Mouse (Mus musculus): ENCODE results near the gene Rnls. TPM values are rescaled to one million over a fixed set of nuclear protein-coding genes. Genes with fewer than 3 reads are reported as not detected.

Rnls gene
- total and polyA plus RNA-seq, 3 experiments: not detected

- 0 out of 2 replicates have a peak, but pooled peaks cover 2% of the 10 kb centered on the region for H3K9me3 ChIP-seq (replicated peaks; ENCODE audit: insufficient read depth, low read length)
- TF ChIP-seq MEF2A (IDR thresholded peaks at IDR 0.05; ENCODE audit: extremely low read depth, insufficient replicate concordance, low read depth, low read length, poor library complexity, severe bottlenecking): no peak
- no peak for TF ChIP-seq UBTF (IDR thresholded peaks at IDR 0.05; ENCODE audit: borderline replicate concordance, insufficient read depth, low read depth, low read length)
- no peak for TF ChIP-seq RCOR1 (IDR thresholded peaks at IDR 0.05; ENCODE audit: low read depth, low read length)
- TF ChIP-seq KAT2A (conservative IDR thresholded peaks at IDR 0.05; ENCODE audit: low read depth, low read length): no peak
- TF ChIP-seq MAFK (IDR thresholded peaks at IDR 0.05; ENCODE audit: borderline replicate concordance, low read depth, low read length): no peak
- TF ChIP-seq RAD21 (IDR thresholded peaks at IDR 0.05; ENCODE audit: low read depth, low read length): no peak
- TF ChIP-seq TAL1 (IDR thresholded peaks at IDR 0.05; ENCODE audit: low read length): no peak
- TF ChIP-seq CHD2 (IDR thresholded peaks at IDR 0.05; ENCODE audit: low read length): no peak
- TF ChIP-seq BHLHE40 (IDR thresholded peaks at IDR 0.05; ENCODE audit: borderline replicate concordance, low read depth, low read length): no peak
- TF ChIP-seq NRF1 (IDR thresholded peaks at IDR 0.05; ENCODE audit: insufficient read depth, low read depth, low read length, poor library complexity, severe bottlenecking): no peak
- TF ChIP-seq GABPA (IDR thresholded peaks at IDR 0.05; ENCODE audit: low read depth, low read length): no peak
- TF ChIP-seq POLR2A (IDR thresholded peaks at IDR 0.05; ENCODE audit: control insufficient read depth in 1 of 2, insufficient read depth in 1 of 2, low read depth in 1 of 2, low read length in 2 of 2, poor library complexity in 1 of 2): no peak
- TF ChIP-seq MAZ (IDR thresholded peaks at IDR 0.05; ENCODE audit: low read depth, low read length): no peak
- no peak for TF ChIP-seq ZMIZ1 (IDR thresholded peaks at IDR 0.05; ENCODE audit: low read depth, low read length)
- H3K36me3 ChIP-seq (ENCODE audit: control insufficient read depth in 1 of 2, insufficient read depth in 2 of 2, low read length in 2 of 2): no peaks in the 10 kb centered on the region
- H3K27me3 ChIP-seq (ENCODE audit: control insufficient read depth in 1 of 2, insufficient read depth in 2 of 2, low read length in 2 of 2): no peaks in the 10 kb centered on the region
- no peak overlapping the region for H3K9ac ChIP-seq (ENCODE audit: control insufficient read depth, low read depth, low read length, poor library complexity, severe bottlenecking)
- H3K4me1 ChIP-seq (ENCODE audit: control insufficient read depth in 1 of 2, insufficient read depth in 2 of 2, low read length in 2 of 2): no peaks in the 10 kb centered on the region
- no peaks in the 10 kb centered on the region for H3K79me2 ChIP-seq (ENCODE audit: control insufficient read depth, insufficient read depth, low read length, poor library complexity)
- no peak overlapping the region for H3K4me3 ChIP-seq (ENCODE audit: control insufficient read depth in 1 of 2, insufficient read depth in 1 of 2, low read depth in 2 of 2, low read length in 2 of 2)
- DNase-seq (ENCODE audit: low read depth, low spot score): no peak
- no peak overlapping the region for H3K27ac ChIP-seq (ENCODE audit: control insufficient read depth, low read depth, low read length)
These were observed 233.9 kb downstream of the Rnls start for GRCm38 (mm10) chr19:33158234-33158633.

GRCm38 (mm10) chr19:33148411-33148810 lies 243.7 kb downstream of the Rnls start:
- no peaks in the 10 kb centered on the region for H3K4me1 ChIP-seq (ENCODE audit: control insufficient read depth in 1 of 2, insufficient read depth in 2 of 2, low read length in 2 of 2)
- H3K79me2 ChIP-seq (ENCODE audit: control insufficient read depth, insufficient read depth, low read length, poor library complexity): no peaks in the 10 kb centered on the region
- H3K27ac ChIP-seq (ENCODE audit: control insufficient read depth, low read depth, low read length): no peak overlapping the region
- no peaks in the 10 kb centered on the region for H3K9me3 ChIP-seq (replicated peaks; ENCODE audit: insufficient read depth, low read length)
- no peaks in the 10 kb centered on the region for H3K27me3 ChIP-seq (ENCODE audit: control insufficient read depth in 1 of 2, insufficient read depth in 2 of 2, low read length in 2 of 2)
- H3K9ac ChIP-seq (ENCODE audit: control insufficient read depth, low read depth, low read length, poor library complexity, severe bottlenecking): no peak overlapping the region
- H3K36me3 ChIP-seq (ENCODE audit: control insufficient read depth in 1 of 2, insufficient read depth in 2 of 2, low read length in 2 of 2): no peaks in the 10 kb centered on the region
- no peak for DNase-seq (ENCODE audit: low read depth, low spot score)
- no peak for TF ChIP-seq TAL1 (IDR thresholded peaks at IDR 0.05; ENCODE audit: low read length)
- TF ChIP-seq USF2 (IDR thresholded peaks at IDR 0.05; ENCODE audit: borderline replicate concordance in 1 of 2, insufficient read depth in 1 of 2, low read depth in 1 of 2, low read length in 2 of 2): no peak
- TF ChIP-seq KAT2A (conservative IDR thresholded peaks at IDR 0.05; ENCODE audit: low read depth, low read length): no peak
- no peak for TF ChIP-seq POLR2AphosphoS5 (IDR thresholded peaks at IDR 0.05; ENCODE audit: borderline replicate concordance, low read depth, low read length)
- no peak for TF ChIP-seq ETS1 (IDR thresholded peaks at IDR 0.05; ENCODE audit: low read depth, low read length)
- no peak for TF ChIP-seq UBTF (IDR thresholded peaks at IDR 0.05; ENCODE audit: borderline replicate concordance, insufficient read depth, low read depth, low read length)
- TF ChIP-seq EP300 (IDR thresholded peaks at IDR 0.05; ENCODE audit: low read depth in 1 of 2, low read length in 2 of 2): no peak
- no peak for TF ChIP-seq ZNF384 (IDR thresholded peaks at IDR 0.05; ENCODE audit: low read depth, low read length)
- no peak for TF ChIP-seq MYC (IDR thresholded peaks at IDR 0.05; ENCODE audit: low read depth, low read length)
- no peak for TF ChIP-seq MAZ (IDR thresholded peaks at IDR 0.05; ENCODE audit: low read depth, low read length)
- TF ChIP-seq RAD21 (IDR thresholded peaks at IDR 0.05; ENCODE audit: low read depth, low read length): no peak
- no peak for TF ChIP-seq E2F4 (IDR thresholded peaks at IDR 0.05; ENCODE audit: borderline replicate concordance, low read depth, low read length)
- no peak for TF ChIP-seq ZC3H11A (IDR thresholded peaks at IDR 0.05; ENCODE audit: low read depth, low read length)
- no peak overlapping the region for H3K4me3 ChIP-seq (ENCODE audit: control insufficient read depth in 1 of 2, insufficient read depth in 1 of 2, low read depth in 2 of 2, low read length in 2 of 2)
